Mouse (Mus musculus): ENCODE measurements around the gene Ick. TPM values are rescaled to one million over a fixed set of nuclear protein-coding genes. Genes with fewer than 3 reads are reported as not detected.

Ick gene
- polyA plus RNA-seq, 1 experiment, result 16.9 TPM

- no peaks in the 10 kb centered on the region for H3K27me3 ChIP-seq (ENCODE audit: control insufficient read depth, insufficient read depth, low read length)
- no peak overlapping the region for H3K4me3 ChIP-seq (replicated peaks; ENCODE audit: insufficient read depth, low read depth, low read length)
- 85% methylated on average over 6 of the region's 6 CpGs for WGBS
- H3K27ac ChIP-seq (ENCODE audit: insufficient read depth, low read length), result no peak overlapping the region
- DNase-seq, result no peak
- H3K4me1 ChIP-seq (ENCODE audit: control insufficient read depth, insufficient read depth, low read length), result peaks cover 4% of the 10 kb centered on the region
- TF ChIP-seq POLR2A (IDR thresholded peaks at IDR 0.05; ENCODE audit: borderline replicate concordance, insufficient read depth, low read length) (no peak), CTCF (IDR thresholded peaks at IDR 0.05; ENCODE audit: borderline replicate concordance, insufficient read depth, low read depth, low read length) (no peak)
Observed at GRCm38 (mm10) chr9:78105501-78105932, 3.5 kb upstream of the Ick start.

- TF ChIP-seq CTCF (IDR thresholded peaks at IDR 0.05; ENCODE audit: borderline replicate concordance, insufficient read depth, low read depth, low read length) (no peak), POLR2A (IDR thresholded peaks at IDR 0.05; ENCODE audit: borderline replicate concordance, insufficient read depth, low read length) (no peak)
- Histone ChIP-seq H3K4me3 (replicated peaks; ENCODE audit: insufficient read depth, low read depth, low read length) (no peak overlapping the region), H3K27me3 (ENCODE audit: control insufficient read depth, insufficient read depth, low read length) (no peaks in the 10 kb centered on the region), H3K4me1 (ENCODE audit: control insufficient read depth, insufficient read depth, low read length) (peaks cover 4% of the 10 kb centered on the region), H3K27ac (ENCODE audit: insufficient read depth, low read length) (no peak overlapping the region)
- WGBS, result 79% methylated on average over 4 of the region's 4 CpGs
- no peak for DNase-seq
Observed at GRCm38 (mm10) chr9:78106821-78107220, 2.2 kb upstream of the Ick start.

GRCm38 (mm10) chr9:78107582-78107911 is 1.4 kb upstream of the Ick start:
- DNase-seq, result no peak
- 14% methylated on average over 6 of the region's 6 CpGs for WGBS
- TF ChIP-seq CTCF (IDR thresholded peaks at IDR 0.05; ENCODE audit: borderline replicate concordance, insufficient read depth, low read depth, low read length), result no peak
- TF ChIP-seq POLR2A (IDR thresholded peaks at IDR 0.05; ENCODE audit: borderline replicate concordance, insufficient read depth, low read length), result no peak
- Histone ChIP-seq H3K4me3 (replicated peaks; ENCODE audit: insufficient read depth, low read depth, low read length) (peak overlapping the region; percentile 70), H3K4me1 (ENCODE audit: control insufficient read depth, insufficient read depth, low read length) (peaks cover 4% of the 10 kb centered on the region), H3K27me3 (ENCODE audit: control insufficient read depth, insufficient read depth, low read length) (no peaks in the 10 kb centered on the region), H3K27ac (ENCODE audit: insufficient read depth, low read length) (no peak overlapping the region)

GRCm38 (mm10) chr9:78107912-78108795 is 838 bp upstream of the Ick start:
- Histone ChIP-seq H3K4me3 (replicated peaks; ENCODE audit: insufficient read depth, low read depth, low read length) (peak overlapping the region; percentile 70), H3K27ac (ENCODE audit: insufficient read depth, low read length) (peak overlapping the region; percentile 84), H3K27me3 (ENCODE audit: control insufficient read depth, insufficient read depth, low read length) (no peaks in the 10 kb centered on the region), H3K4me1 (ENCODE audit: control insufficient read depth, insufficient read depth, low read length) (peaks cover 4% of the 10 kb centered on the region)
- peak; percentile 85 to 89 for DNase-seq
- under 1% methylated on average over 88 of the region's 88 CpGs for WGBS
- no peak for TF ChIP-seq CTCF (IDR thresholded peaks at IDR 0.05; ENCODE audit: borderline replicate concordance, insufficient read depth, low read depth, low read length)
- peak; percentile 88 for TF ChIP-seq POLR2A (IDR thresholded peaks at IDR 0.05; ENCODE audit: borderline replicate concordance, insufficient read depth, low read length)

- Histone ChIP-seq H3K27ac (ENCODE audit: insufficient read depth, low read length) (no peak overlapping the region), H3K27me3 (ENCODE audit: control insufficient read depth, insufficient read depth, low read length) (no peaks in the 10 kb centered on the region), H3K4me3 (replicated peaks; ENCODE audit: insufficient read depth, low read depth, low read length) (no peak overlapping the region), H3K4me1 (ENCODE audit: control insufficient read depth, insufficient read depth, low read length) (peaks cover 9% of the 10 kb centered on the region)
- 38% methylated on average over 5 of the region's 5 CpGs for WGBS
- TF ChIP-seq CTCF (IDR thresholded peaks at IDR 0.05; ENCODE audit: borderline replicate concordance, insufficient read depth, low read depth, low read length), result peak; percentile 31; the same call in 1 of the 2 replicates
- no peak for TF ChIP-seq POLR2A (IDR thresholded peaks at IDR 0.05; ENCODE audit: borderline replicate concordance, insufficient read depth, low read length)
- DNase-seq, result peak in 1 of 2 experiments; percentile 51
Observed at GRCm38 (mm10) chr9:78109656-78110055, 664 bp downstream of the Ick start.

- H3K27me3 ChIP-seq (ENCODE audit: control insufficient read depth, insufficient read depth, low read length), result no peaks in the 10 kb centered on the region
- no peak overlapping the region for H3K4me3 ChIP-seq (replicated peaks; ENCODE audit: insufficient read depth, low read depth, low read length)
- no peak overlapping the region for H3K27ac ChIP-seq (ENCODE audit: insufficient read depth, low read length)
- no peak for DNase-seq
- H3K4me1 ChIP-seq (ENCODE audit: control insufficient read depth, insufficient read depth, low read length), result peaks cover 16% of the 10 kb centered on the region
- TF ChIP-seq CTCF (IDR thresholded peaks at IDR 0.05; ENCODE audit: borderline replicate concordance, insufficient read depth, low read depth, low read length) (no peak), POLR2A (IDR thresholded peaks at IDR 0.05; ENCODE audit: borderline replicate concordance, insufficient read depth, low read length) (no peak)
- WGBS, result 88% methylated on average over 2 of the region's 2 CpGs
Observed at GRCm38 (mm10) chr9:78111456-78111855, 2.5 kb downstream of the Ick start.

GRCm38 (mm10) chr9:78112770-78113537 is 4.0 kb downstream of the Ick start:
- H3K27me3 ChIP-seq (ENCODE audit: control insufficient read depth, insufficient read depth, low read length), result no peaks in the 10 kb centered on the region
- DNase-seq, result peak; percentile 91 to 94
- H3K4me1 ChIP-seq (ENCODE audit: control insufficient read depth, insufficient read depth, low read length), result peaks cover 12% of the 10 kb centered on the region
- peak overlapping the region; percentile 69 for H3K4me3 ChIP-seq (replicated peaks; ENCODE audit: insufficient read depth, low read depth, low read length)
- H3K27ac ChIP-seq (ENCODE audit: insufficient read depth, low read length), result peak overlapping the region; percentile 90
- under 1% methylated on average over 47 of the region's 47 CpGs for WGBS
- TF ChIP-seq POLR2A (IDR thresholded peaks at IDR 0.05; ENCODE audit: borderline replicate concordance, insufficient read depth, low read length) (peak; percentile 67), CTCF (IDR thresholded peaks at IDR 0.05; ENCODE audit: borderline replicate concordance, insufficient read depth, low read depth, low read length) (peak; percentile 90)

Data from cerebellum, adult 2 months (tissue).